Mouse (Mus musculus): Measurements from ENCODE around the gene Usp17la.
"Not testable (repeated sequence)": the region's sequence is repeated elsewhere in the genome, so short reads cannot be mapped to it uniquely, and the experiment has no call there.

Usp17la gene

DNA sequence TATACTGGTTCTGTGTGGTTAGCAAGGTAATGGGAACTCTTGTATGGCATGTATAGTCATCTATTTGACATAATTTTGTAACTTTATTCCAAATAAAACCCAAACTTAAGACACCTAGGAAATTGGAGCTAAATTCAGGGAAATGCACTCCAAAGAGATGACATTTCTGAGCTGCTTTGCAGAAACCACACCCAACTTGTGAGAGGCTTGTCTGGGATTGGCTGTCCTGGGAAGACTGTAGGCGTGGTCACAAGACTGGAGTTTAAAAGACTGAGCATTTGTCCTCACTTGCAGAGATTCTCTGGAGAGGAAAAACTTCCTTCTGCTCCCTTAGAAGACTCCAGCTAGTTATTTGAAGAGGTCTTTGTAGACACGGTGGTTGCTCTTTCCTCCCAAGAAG is at the start of gene Usp17la:
Gene Usp17la, plus strand, starts transcription at position 301 of the 400 bp plus-strand sequence.
- DNase-seq (ENCODE audit: low spot score), result not testable (repeated sequence)

DNA sequence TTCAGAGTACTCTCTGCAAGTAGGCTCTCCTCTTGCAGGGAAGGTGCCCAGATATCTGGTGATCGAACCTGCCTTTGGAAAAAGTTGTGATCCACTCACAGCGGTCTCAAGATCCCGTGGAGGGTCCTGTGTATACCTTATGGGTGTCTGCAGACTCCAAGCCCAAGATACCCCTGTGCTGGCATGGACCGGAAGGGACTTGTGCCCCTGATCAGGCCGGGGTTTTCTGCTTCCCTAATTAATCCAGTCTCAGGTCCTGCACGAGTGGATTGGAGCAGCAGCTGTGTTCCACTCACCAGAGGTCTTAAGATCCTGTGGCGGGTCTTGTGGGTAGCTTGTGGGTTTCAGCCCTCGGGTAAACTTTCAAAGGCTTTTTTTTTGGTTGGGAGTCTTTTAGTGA is 46.5 kb upstream of the Usp17la start:
- not testable (repeated sequence) for DNase-seq (ENCODE audit: low spot score)

DNA sequence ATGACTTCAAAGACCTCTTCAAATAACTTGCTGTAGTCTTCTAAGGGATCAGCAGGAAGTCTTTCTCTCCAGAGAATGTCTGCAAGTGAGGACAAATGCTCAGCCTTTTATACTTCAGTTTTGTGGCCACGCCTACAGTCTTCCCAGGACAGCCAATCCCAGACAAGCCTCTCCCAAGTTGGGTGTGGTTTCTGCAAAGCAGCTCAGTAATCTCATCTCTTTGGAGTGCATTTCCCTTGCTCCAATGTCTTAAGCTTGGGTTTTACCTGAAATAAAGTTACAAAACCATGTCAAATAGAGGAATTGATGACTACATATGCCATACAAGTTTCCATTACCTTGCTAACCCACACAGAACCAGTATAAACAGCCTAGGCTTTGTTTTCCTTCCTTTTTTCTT is 14.3 kb upstream of the Usp17la start, which contains the start of gene Usp17lb:
Gene Usp17lb, minus strand, starts transcription at position 101 of the 400 bp plus-strand sequence.
- no peak for DNase-seq (ENCODE audit: low spot score)

DNA sequence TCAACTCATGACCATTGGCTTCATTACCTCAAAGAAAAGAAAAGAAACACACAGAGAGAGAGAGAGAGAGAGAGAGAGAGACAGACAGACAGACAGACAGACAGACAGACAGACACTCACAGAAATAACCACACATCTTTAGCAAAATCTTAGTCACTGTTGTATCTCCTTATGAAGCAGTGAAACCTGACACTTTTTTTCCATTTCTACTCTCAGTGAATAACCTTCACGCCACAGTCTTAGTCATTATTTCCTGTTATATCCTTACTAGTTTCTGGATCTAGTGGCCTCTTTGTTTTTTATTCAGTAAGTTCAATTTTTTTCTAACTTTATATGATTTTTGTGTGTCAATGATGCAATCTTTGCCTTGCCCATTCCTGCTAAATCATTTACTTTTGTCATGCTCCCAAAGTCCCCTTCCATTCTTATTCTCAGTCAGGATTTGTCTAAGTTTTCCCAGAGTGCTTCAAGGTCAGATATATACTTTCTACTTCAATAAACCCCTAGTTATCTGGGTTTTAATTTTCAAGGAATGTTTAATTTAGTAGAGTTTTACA is 13.0 kb upstream of the Usp17la start:
- DNase-seq (ENCODE audit: low spot score), result no peak

DNA sequence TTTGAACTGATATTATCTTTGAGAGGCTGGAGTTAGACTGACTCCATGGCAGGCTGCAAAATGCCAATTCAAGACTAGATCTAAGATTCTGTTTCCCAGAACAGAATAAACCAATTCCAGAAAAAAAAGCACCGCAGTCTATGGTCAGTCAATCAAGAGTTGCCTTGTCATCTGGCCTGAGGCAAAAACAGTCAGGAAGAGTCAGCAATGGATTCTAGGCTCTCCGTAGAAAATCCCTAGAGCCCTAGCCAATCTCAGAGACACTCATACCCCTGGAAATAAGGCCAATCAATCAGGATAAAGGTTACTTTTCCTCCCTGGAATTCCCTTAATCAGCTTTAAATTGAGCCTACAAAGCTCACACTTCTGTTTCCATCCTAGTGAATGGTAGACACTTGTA is 5.3 kb upstream of the Usp17la start:
- not testable (repeated sequence) for DNase-seq (ENCODE audit: low spot score)

DNA sequence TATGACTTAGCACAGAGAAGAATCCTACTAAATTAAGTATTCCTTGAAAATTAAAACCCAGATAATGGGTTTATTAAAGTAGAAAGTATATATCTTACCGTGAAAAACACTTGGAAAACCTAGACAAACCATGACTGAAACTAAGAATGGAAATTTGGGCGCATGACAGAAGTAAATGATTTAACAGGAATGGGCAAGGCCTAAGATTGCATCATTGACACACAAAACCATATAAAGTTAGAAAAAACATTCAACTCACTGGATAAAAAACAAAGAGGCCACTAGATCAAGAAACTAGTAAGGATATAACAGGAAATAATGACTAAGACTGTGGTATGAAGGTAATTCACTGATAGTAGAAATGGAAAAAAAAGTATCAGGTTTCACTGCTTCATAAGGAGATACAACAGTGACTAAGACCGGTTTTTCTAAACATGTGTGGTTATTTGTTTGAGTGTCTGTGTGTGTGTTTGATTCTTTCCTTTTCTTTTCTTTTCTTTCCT is 1.5 kb upstream of the Usp17la start:
- no peak for DNase-seq (ENCODE audit: low spot score)

DNA sequence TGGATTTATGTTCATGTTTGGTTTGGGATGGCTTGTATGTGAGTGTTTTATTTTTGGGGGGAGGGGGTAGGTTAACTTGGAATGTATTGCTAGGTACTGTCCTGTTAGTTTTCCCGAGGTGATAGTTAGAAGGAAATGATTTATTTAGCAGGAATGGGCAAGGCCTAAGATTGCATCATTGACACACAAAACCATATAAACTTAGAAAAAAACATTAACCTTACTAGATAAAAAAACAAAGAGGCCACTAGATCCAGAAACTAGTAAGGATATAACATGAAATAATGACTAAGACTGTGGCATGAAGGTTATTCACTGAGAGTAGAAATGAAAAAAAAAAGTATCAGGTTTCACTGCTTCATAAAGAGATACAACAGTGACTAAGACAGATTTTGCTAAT is 874 bp downstream of the Usp17la start:
- no peak for DNase-seq (ENCODE audit: low spot score)

DNA sequence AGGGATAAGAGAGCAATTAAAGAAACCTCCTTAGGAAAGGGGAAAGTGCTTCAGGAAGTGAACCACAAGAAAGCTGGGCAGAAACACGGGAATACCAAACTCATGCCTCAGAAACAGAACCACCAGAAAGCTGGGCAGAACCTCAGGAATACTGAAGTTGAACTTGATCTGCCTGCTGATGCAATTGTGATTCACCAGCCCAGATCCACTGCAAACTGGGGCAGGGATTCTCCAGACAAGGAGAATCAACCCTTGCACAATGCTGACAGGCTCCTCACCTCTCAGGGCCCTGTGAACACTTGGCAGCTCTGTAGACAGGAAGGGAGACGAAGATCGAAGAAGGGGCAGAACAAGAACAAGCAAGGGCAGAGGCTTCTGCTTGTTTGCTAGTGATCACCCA is 4.6 kb downstream of the Usp17la start:
- no peak for DNase-seq (ENCODE audit: low spot score)

DNA sequence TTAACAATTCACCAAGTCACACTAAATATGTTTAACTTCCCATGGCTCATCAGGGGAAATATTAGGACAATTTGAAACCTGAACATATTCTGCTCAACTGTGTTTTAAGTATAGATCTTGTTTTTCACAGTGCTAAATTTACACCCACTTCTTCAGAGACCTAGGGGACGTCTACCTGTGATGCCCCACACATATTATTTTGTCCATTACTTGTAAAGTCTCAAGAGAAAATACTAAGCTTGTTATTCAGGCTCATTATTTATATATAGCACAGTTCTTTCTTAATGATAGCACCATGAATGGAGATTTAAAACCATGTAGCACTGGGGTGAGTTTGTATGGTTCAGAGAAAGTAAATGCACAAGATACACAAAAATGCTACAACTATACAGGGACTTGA is 20.9 kb downstream of the Usp17la start, which contains the start of gene Olfr665:
Gene Olfr665, plus strand, starts transcription at position 301 of the 400 bp plus-strand sequence.
- no peak for DNase-seq (ENCODE audit: low spot score)

DNA sequence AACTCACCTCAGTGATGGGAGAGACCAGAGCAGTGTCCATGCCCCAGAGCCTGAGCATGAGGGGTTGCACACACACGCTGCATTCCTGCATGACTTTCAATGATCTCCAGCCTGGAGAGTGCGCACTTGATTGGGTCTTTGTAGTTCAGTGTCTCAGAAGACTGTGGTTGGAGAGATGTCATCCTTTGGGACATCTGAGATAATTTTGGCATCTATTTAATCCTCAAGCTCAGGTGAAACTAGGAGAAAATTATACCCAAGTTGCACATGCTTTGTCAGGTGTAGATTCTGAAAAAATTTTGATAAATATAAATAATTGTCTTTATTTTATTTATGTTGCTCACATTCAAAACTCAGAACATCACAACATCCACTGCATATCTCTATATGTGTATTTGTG is 39.0 kb downstream of the Usp17la start, which contains the start of gene Olfr666:
Gene Olfr666, minus strand, starts transcription at position 101 of the 400 bp plus-strand sequence.
- DNase-seq (ENCODE audit: low spot score), result no peak
